Mouse (Mus musculus) liver, embryonic 14.5 days (tissue): ENCODE measurements around the gene Six5. TPM values are rescaled to one million over a fixed set of nuclear protein-coding genes. Genes with fewer than 3 reads are reported as not detected.

ENCODE experiments used
- ATAC-seq: fragments of 200-750 bp; cut with Nextera tagmentation; 2 replicates; pipeline ENCODE4 v1.8.0; 2017; ENCODE audit warnings: moderate number of reproducible peaks, mild to moderate bottlenecking, moderate library complexity; ENCODE audit not compliant: insufficient read depth
- DNase-seq, 3 experiments: peaks; one replicate each; pipeline ENCODE4 v3.0.0-alpha.2; 2012 to 2013; ENCODE audit warnings: low read depth in 3 of 3, low spot score in 3 of 3
- H3K27ac ChIP-seq: fragments of 300-500 bp; sonication (generic); 2 replicates; pipeline ENCODE4 v1.5.1; 2014; ENCODE audit warnings: moderate library complexity, mild to moderate bottlenecking, control low read depth, inconsistent platforms
- H3K27me3 ChIP-seq: fragments of 300-500 bp; sonication (generic); 2 replicates; pipeline ENCODE4 v1.6.1; 2014; ENCODE audit warnings: mild to moderate bottlenecking, low read length, moderate library complexity; ENCODE audit not compliant: control insufficient read depth, insufficient read depth
- H3K36me3 ChIP-seq: fragments of 300-500 bp; sonication (generic); replicated peaks from 2 replicates; pipeline ENCODE4 v1.6.1; 2014; ENCODE audit warnings: low read depth; ENCODE audit not compliant: control insufficient read depth, insufficient read depth
- H3K4me1 ChIP-seq, 2 experiments: fragments of 200-500 bp in 1 of 2; fragments of 300-500 bp in 1 of 2; sonication (generic) in 1 of 2; replicated peaks; 2 replicates each; pipeline ENCODE4 v1.6.1; 2012 to 2014; ENCODE audit warnings: antibody characterized with exemption in 1 of 2, inconsistent platforms in 1 of 2, low read length in 1 of 2; ENCODE audit not compliant: control insufficient read depth in 2 of 2, insufficient read depth in 2 of 2
- H3K4me2 ChIP-seq: fragments of 300-500 bp; sonication (generic); 2 replicates; pipeline ENCODE4 v1.6.1; 2014; ENCODE audit warnings: low read depth, mild to moderate bottlenecking, control low read depth, moderate library complexity
- H3K4me3 ChIP-seq, 2 experiments: fragments of 200-500 bp in 1 of 2; fragments of 300-500 bp in 1 of 2; sonication (generic) in 1 of 2; 2 replicates each; pipeline ENCODE4 v1.5.1; 2012 to 2014; ENCODE audit warnings: low read depth in 2 of 2, low read length in 2 of 2, mild to moderate bottlenecking in 2 of 2, control low read depth in 1 of 2, inconsistent platforms in 1 of 2, moderate library complexity in 1 of 2; ENCODE audit not compliant: insufficient read depth in 1 of 2
- H3K9ac ChIP-seq: fragments of 300-500 bp; sonication (generic); replicated peaks from 2 replicates; pipeline ENCODE4 v1.6.1; 2014; ENCODE audit warnings: mild to moderate bottlenecking, control low read depth, moderate library complexity
- H3K9me3 ChIP-seq: fragments of 300-500 bp; sonication (generic); 2 replicates; pipeline ENCODE4 v1.6.1; 2016; ENCODE audit warnings: low read length, mixed read lengths; ENCODE audit not compliant: control insufficient read depth
- CTCF ChIP-seq: IDR thresholded peaks from 2 replicates; pipeline ENCODE4 v1.5.1; 2016; ENCODE audit warnings: antibody characterized with exemption, low read depth, control low read depth
- EP300 ChIP-seq: IDR thresholded peaks from 2 replicates; pipeline ENCODE4 v1.6.1; 2016; ENCODE audit warnings: antibody characterized with exemption, low read depth
- WGBS: fragments of 180-500 bp; shearing (Covaris S2); extraction: QIAGEN DNeasy Blood & Tissue Kit; methylation state at CpG from one replicate; pipeline ENCODE4 v1.1.7; 2014; ENCODE audit not compliant: insufficient replicate concordance; 5-methylcytosine and 5-hydroxymethylcytosine counted together
- polyA plus RNA-seq, 2 experiments: library from polyadenylated mRNA; depleted of rRNA in 1 of 2; stranded (reverse) in 1 of 2; unstranded in 1 of 2; fragments of >200 nt; fragmentation: Nextera tagmentation in 1 of 2; extraction: Ambion mirVana in 1 of 2; gene quantifications; 2 replicates each; pipeline versions ENCODE4 v1.2.1 to v1.2.3; 2012 to 2014

Gene Six5
- polyA plus RNA-seq (2012; rRNA removed) (3.3 and 4.3 TPM in 2 replicates), polyA plus RNA-seq (2014; fragmentation: Nextera tagmentation; extraction: Ambion mirVana) (0.60 and 1.3 TPM in 2 replicates)

DNA sequence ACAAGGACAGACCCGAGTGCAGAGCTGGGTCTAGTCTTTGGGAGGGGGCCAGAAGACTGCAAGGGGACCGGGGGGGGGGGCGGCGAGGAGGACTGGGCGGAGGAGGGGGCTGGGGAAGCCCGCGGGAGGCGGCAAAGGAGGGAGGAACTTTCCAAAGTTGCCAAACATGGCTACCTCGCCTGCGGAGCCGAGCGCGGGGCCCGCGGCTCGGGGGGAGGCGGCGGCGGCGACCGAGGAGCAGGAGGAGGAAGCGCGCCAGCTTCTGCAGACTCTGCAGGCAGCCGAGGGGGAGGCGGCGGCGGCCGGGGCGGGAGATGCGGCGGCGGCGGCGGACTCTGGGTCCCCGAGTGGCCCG lies at the start of gene Six5:
Gene Six5 (plus strand): TSS at position 124 of the 355 bp plus-strand sequence.
- peak within 1 kb of the TSS; percentile 64 to 68 for H3K4me3 ChIP-seq
- no peak for ATAC-seq

DNA sequence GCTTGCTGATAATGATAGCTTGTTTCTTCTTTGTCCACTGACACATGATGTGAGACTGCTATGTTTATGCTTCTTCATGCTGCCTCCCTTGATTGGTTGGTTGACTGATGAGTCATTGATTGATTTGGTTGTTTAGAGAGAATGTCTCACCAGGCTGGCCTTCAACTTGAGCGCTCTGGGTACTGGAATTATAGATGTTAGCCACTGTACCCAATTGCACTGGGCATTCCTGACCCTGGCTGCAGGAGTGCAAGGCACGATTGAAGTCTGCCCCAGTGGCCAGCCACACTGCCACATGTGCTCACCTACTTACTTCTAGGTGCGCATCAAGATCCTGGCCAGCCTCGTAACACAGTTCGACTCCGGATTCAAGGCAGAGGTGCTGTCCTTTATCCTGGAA lies 49.8 kb upstream of the Six5 start:
- no peaks in the 10 kb centered on the region for H3K9me3 ChIP-seq
- ATAC-seq (no peak), DNase-seq (no peak)
- H3K4me1 ChIP-seq = no peaks in the 10 kb centered on the region
- no peak overlapping the region for H3K9ac ChIP-seq
- no peak for TF ChIP-seq EP300
- TF ChIP-seq CTCF = no peak
- H3K4me3 ChIP-seq = no peak overlapping the region
- no peak overlapping the region for H3K27ac ChIP-seq
- 88% methylated on average over 6 of the region's 6 CpGs for WGBS
- H3K36me3 ChIP-seq = peaks cover 62% of the 10 kb centered on the region
- no peaks in the 10 kb centered on the region for H3K27me3 ChIP-seq
- H3K4me2 ChIP-seq = no peak overlapping the region

More for the DNA sequence above, at the start of gene Six5:
- Histone ChIP-seq H3K9ac (peak within 1 kb of the TSS; percentile 59), H3K4me1 (peaks cover 0 to 13% of the 10 kb centered on the region in 2 experiments; a peak in 3 of 4 replicates), H3K27me3 (peaks cover 49% of the 10 kb centered on the region), H3K9me3 (no peaks in the 10 kb centered on the region), H3K4me2 (peak within 1 kb of the TSS; percentile 95), H3K36me3 (no peaks in the 10 kb centered on the region), H3K27ac (peak within 1 kb of the TSS; percentile 50)
- under 1% methylated on average over 23 of the region's 36 CpGs for WGBS
- no peak for DNase-seq
- TF ChIP-seq EP300 = no peak
- no peak for TF ChIP-seq CTCF

DNA sequence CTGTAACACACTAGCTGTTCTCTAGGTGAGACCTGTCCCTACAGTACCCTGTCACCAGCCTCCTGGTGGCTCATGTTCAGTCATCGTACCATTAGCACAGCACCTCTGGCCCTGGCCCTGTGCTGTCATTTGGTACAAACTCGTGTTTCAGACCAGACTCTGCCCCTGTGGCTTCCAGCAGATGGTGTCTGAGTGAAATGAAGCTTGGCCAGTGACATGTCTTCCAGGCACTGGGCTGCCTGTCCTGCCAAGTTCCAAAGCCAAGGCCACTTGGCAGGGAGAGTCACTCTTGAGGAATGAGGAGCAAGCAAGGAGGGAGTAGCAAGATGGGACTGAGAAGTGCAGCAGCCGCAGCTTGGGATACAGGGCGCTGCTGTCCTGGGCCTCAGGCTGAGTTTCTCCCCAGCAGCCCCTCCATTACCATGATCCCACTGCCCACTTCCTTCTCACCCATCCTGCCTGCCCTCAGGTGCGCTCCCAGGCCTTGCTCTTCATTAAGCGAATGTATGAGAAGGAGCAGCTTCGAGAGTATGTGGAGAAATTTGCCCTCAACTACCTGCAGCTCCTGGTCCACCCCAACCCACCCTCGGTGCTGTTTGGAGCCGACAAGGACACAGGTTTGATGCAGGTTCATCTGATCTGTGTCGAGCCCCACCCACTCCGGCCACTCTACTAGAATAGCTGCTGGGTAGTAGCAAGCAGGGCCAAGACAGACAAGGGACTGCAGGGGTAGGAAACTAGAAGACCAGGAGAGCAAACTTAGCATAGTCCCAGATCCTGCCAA lies 47.9 kb upstream of the Six5 start:
- TF ChIP-seq EP300 = no peak
- TF ChIP-seq CTCF = no peak
- H3K4me2 ChIP-seq = no peak overlapping the region

DNA sequence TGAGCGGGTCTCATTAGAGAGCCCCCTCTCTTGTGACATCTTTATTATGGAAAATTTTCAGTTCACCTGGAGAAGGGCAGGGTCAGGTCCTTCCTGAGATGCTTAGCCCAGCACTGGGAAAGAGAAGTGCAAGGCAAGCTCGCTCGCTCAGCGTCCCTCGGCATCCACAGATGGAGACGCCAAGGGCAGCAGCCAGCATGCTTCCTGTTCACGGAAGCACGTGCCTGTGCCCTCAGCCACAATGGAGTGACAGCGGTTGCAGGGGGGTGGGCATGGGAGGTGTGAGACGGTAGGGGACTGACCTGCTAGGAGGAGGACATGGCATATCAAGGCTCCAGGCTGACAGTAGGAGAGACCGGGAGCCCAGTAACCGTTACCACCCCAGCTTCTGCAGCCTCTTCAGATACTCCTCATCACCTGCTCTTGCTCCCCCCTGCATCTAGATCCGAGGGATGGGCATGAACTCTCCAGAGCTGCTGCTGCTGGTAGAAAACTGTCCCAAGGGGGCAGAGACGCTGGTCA lies 46.3 kb upstream of the Six5 start:
- DNase-seq = no peak
- Histone ChIP-seq H3K4me3 (no peak overlapping the region), H3K9me3 (no peaks in the 10 kb centered on the region), H3K4me1 (no peaks in the 10 kb centered on the region), H3K27ac (no peak overlapping the region), H3K4me2 (no peak overlapping the region), H3K36me3 (peaks cover 45% of the 10 kb centered on the region), H3K9ac (no peak overlapping the region), H3K27me3 (no peaks in the 10 kb centered on the region)
- WGBS = 77% methylated on average over 14 of the region's 14 CpGs
- no peak for ATAC-seq
- TF ChIP-seq EP300 = no peak
- TF ChIP-seq CTCF = no peak

More for the DNA sequence above, 47.9 kb upstream of the Six5 start:
- no peaks in the 10 kb centered on the region for H3K4me1 ChIP-seq
- WGBS = 86% methylated on average over 11 of the region's 11 CpGs
- DNase-seq (no peak), ATAC-seq (no peak)
- H3K4me3 ChIP-seq = no peak overlapping the region
- H3K36me3 ChIP-seq = peaks cover 52% of the 10 kb centered on the region
- H3K27ac ChIP-seq = no peak overlapping the region
- no peak overlapping the region for H3K9ac ChIP-seq
- H3K27me3 ChIP-seq = no peaks in the 10 kb centered on the region
- H3K9me3 ChIP-seq = no peaks in the 10 kb centered on the region

- H3K4me3 ChIP-seq = no peak overlapping the region
- peaks cover 37% of the 10 kb centered on the region for H3K36me3 ChIP-seq
- no peak for DNase-seq
- TF ChIP-seq CTCF = no peak
- no peak for TF ChIP-seq EP300
- no peak overlapping the region for H3K9ac ChIP-seq
- no peaks in the 10 kb centered on the region for H3K27me3 ChIP-seq
- no peaks in the 10 kb centered on the region for H3K9me3 ChIP-seq
- WGBS = 77% methylated on average over 5 of the region's 5 CpGs
- ATAC-seq = no peak
- H3K27ac ChIP-seq = no peak overlapping the region
- H3K4me2 ChIP-seq = no peak overlapping the region
- H3K4me1 ChIP-seq = no peaks in the 10 kb centered on the region
Observed at GRCm38 (mm10) chr7:19049252-19049651, 45.1 kb upstream of the Six5 start.
